Mouse (Mus musculus) limb, embryonic 11.5 days (tissue): ENCODE results near the gene Tpcn2. TPM values are rescaled to one million over a fixed set of nuclear protein-coding genes. Genes with fewer than 3 reads are reported as not detected.
A peak's percentile ranks its signal among the peaks of the same experiment; 100 is the strongest.

Experiments
- ATAC-seq: fragments of 200-750 bp; cut with Nextera tagmentation; 2 replicates; pipeline ENCODE4 v1.8.0; 2017; ENCODE audit warnings: low read depth; ENCODE audit not compliant: insufficient number of reproducible peaks, low FRiP score, low TSS enrichment
- DNase-seq: peaks from one replicate; pipeline ENCODE4 v3.0.0-alpha.2; 2015; ENCODE audit warnings: low spot score
- H3K27ac ChIP-seq: fragments of 300-500 bp; sonication (generic); replicated peaks from 2 replicates; pipeline ENCODE4 v1.5.1; 2014; ENCODE audit warnings: low read depth, mild to moderate bottlenecking, low read length
- H3K27me3 ChIP-seq: fragments of 300-500 bp; sonication (generic); 2 replicates; pipeline ENCODE4 v1.6.1; 2014; ENCODE audit warnings: mild to moderate bottlenecking, low read length, mixed read lengths; ENCODE audit not compliant: control insufficient read depth, insufficient read depth
- H3K36me3 ChIP-seq: fragments of 300-500 bp; sonication (generic); 2 replicates; pipeline ENCODE4 v1.6.1; 2014; ENCODE audit warnings: mild to moderate bottlenecking, low read length, moderate library complexity, mixed read lengths; ENCODE audit not compliant: control insufficient read depth, insufficient read depth
- H3K4me1 ChIP-seq: fragments of 300-500 bp; sonication (generic); 2 replicates; pipeline ENCODE4 v1.6.1; 2014; ENCODE audit warnings: low read length, mixed read lengths; ENCODE audit not compliant: control insufficient read depth, insufficient read depth
- H3K4me2 ChIP-seq: fragments of 300-500 bp; sonication (generic); 2 replicates; pipeline ENCODE4 v1.6.1; 2014; ENCODE audit warnings: low read depth, mild to moderate bottlenecking, moderate library complexity; ENCODE audit not compliant: severe bottlenecking
- H3K4me3 ChIP-seq: fragments of 300-500 bp; sonication (generic); 2 replicates; pipeline ENCODE4 v1.5.1; 2014; ENCODE audit warnings: low read depth, low read length
- H3K9ac ChIP-seq: fragments of 300-500 bp; sonication (generic); 2 replicates; pipeline ENCODE4 v1.6.1; 2014; ENCODE audit warnings: mild to moderate bottlenecking, low read length
- H3K9me3 ChIP-seq: fragments of 300-500 bp; sonication (generic); 2 replicates; pipeline ENCODE4 v1.6.1; 2016; ENCODE audit warnings: low read length; ENCODE audit not compliant: control insufficient read depth
- WGBS: fragments of 180-500 bp; shearing (Covaris S2); extraction: QIAGEN DNeasy Blood & Tissue Kit; methylation state at CpG from one replicate; pipeline ENCODE4 v1.1.7; 2014; 5-methylcytosine and 5-hydroxymethylcytosine counted together
- polyA plus RNA-seq: library from polyadenylated mRNA; unstranded; fragments of >200 nt; fragmentation: Nextera tagmentation; extraction: Ambion mirVana; gene quantifications from 2 replicates; pipeline ENCODE4 v1.2.1, GENCODE M21; 2014

Tpcn2 gene
- polyA plus RNA-seq, 1 experiment from 2014 or later, result 3.2 TPM

GRCm38 (mm10) chr7:145231659-145232058 lies 52.2 kb downstream of the Tpcn2 start:
- H3K9me3 ChIP-seq, result no peaks in the 10 kb centered on the region
- H3K27ac ChIP-seq, result no peak overlapping the region
- 0 out of 2 replicates have a peak, but pooled peaks cover 4% of the 10 kb centered on the region for H3K4me1 ChIP-seq
- no peak overlapping the region; the same call in 1 of the 2 replicates for H3K4me2 ChIP-seq
- no peak overlapping the region for H3K4me3 ChIP-seq
- no peaks in the 10 kb centered on the region for H3K27me3 ChIP-seq
- DNase-seq, result no peak
- WGBS, result 78% methylated on average over 9 of the region's 9 CpGs
- H3K9ac ChIP-seq, result no peak overlapping the region
- H3K36me3 ChIP-seq, result no peaks in the 10 kb centered on the region
- no peak for ATAC-seq

GRCm38 (mm10) chr7:145226641-145227040 lies 57.2 kb downstream of the Tpcn2 start:
- ATAC-seq (no peak), DNase-seq (no peak)
- Histone ChIP-seq H3K4me2 (no peak overlapping the region), H3K9me3 (no peaks in the 10 kb centered on the region), H3K4me3 (no peak overlapping the region), H3K27me3 (no peaks in the 10 kb centered on the region), H3K9ac (no peak overlapping the region), H3K27ac (no peak overlapping the region), H3K36me3 (no peaks in the 10 kb centered on the region), H3K4me1 (0 out of 2 replicates have a peak, but pooled peaks cover 6% of the 10 kb centered on the region)
- WGBS, result 91% methylated on average over 6 of the region's 6 CpGs

- 88% methylated on average over 6 of the region's 6 CpGs for WGBS
- ATAC-seq, result no peak
- H3K4me3 ChIP-seq, result no peak overlapping the region
- no peaks in the 10 kb centered on the region for H3K27me3 ChIP-seq
- 0 out of 2 replicates have a peak, but pooled peaks cover 3% of the 10 kb centered on the region for H3K4me1 ChIP-seq
- H3K9ac ChIP-seq, result no peak overlapping the region
- DNase-seq, result no peak
- no peak overlapping the region for H3K27ac ChIP-seq
- H3K4me2 ChIP-seq, result no peak overlapping the region
- no peaks in the 10 kb centered on the region for H3K9me3 ChIP-seq
- H3K36me3 ChIP-seq, result no peaks in the 10 kb centered on the region
Measured at GRCm38 (mm10) chr7:145225626-145226025, 58.2 kb downstream of the Tpcn2 start.

GRCm38 (mm10) chr7:145221841-145222689 lies 61.7 kb downstream of the Tpcn2 start:
- WGBS, result 33% methylated on average over 2 of the region's 2 CpGs
- 0 out of 2 replicates have a peak, but pooled peaks cover 3% of the 10 kb centered on the region for H3K4me1 ChIP-seq
- ATAC-seq (peak; percentile 59), DNase-seq (peak; percentile 31)
- H3K4me2 ChIP-seq, result no peak overlapping the region
- H3K9me3 ChIP-seq, result no peaks in the 10 kb centered on the region
- no peak overlapping the region for H3K4me3 ChIP-seq
- H3K27me3 ChIP-seq, result no peaks in the 10 kb centered on the region
- H3K9ac ChIP-seq, result no peak overlapping the region
- no peaks in the 10 kb centered on the region for H3K36me3 ChIP-seq
- H3K27ac ChIP-seq, result peak overlapping the region; percentile 14; the same call in 1 of the 2 replicates

GRCm38 (mm10) chr7:145221346-145221745 lies 62.5 kb downstream of the Tpcn2 start:
- Histone ChIP-seq H3K27ac (peak overlapping the region; percentile 14; the same call in 1 of the 2 replicates), H3K4me3 (no peak overlapping the region), H3K9ac (no peak overlapping the region), H3K36me3 (no peaks in the 10 kb centered on the region), H3K4me1 (peaks cover 5% of the 10 kb centered on the region; the same call in 1 of the 2 replicates), H3K27me3 (no peaks in the 10 kb centered on the region), H3K4me2 (no peak overlapping the region), H3K9me3 (no peaks in the 10 kb centered on the region)
- WGBS, result 71% methylated on average over 2 of the region's 2 CpGs
- no peak for DNase-seq
- no peak for ATAC-seq

- DNase-seq, result no peak
- no peaks in the 10 kb centered on the region for H3K27me3 ChIP-seq
- H3K27ac ChIP-seq, result no peak overlapping the region
- H3K9ac ChIP-seq, result no peak overlapping the region
- no peak for ATAC-seq
- 86% methylated on average over 9 of the region's 9 CpGs for WGBS
- no peak overlapping the region for H3K4me3 ChIP-seq
- H3K4me2 ChIP-seq, result no peak overlapping the region
- H3K4me1 ChIP-seq, result peaks cover 6% of the 10 kb centered on the region; the same call in 1 of the 2 replicates
- no peaks in the 10 kb centered on the region for H3K36me3 ChIP-seq
- no peaks in the 10 kb centered on the region for H3K9me3 ChIP-seq
Measured at GRCm38 (mm10) chr7:145219420-145219831, 64.4 kb downstream of the Tpcn2 start.

GRCm38 (mm10) chr7:145216591-145216990 lies 67.2 kb downstream of the Tpcn2 start:
- Histone ChIP-seq H3K9me3 (no peaks in the 10 kb centered on the region), H3K4me3 (no peak overlapping the region), H3K27me3 (no peaks in the 10 kb centered on the region), H3K27ac (no peak overlapping the region), H3K4me2 (no peak overlapping the region), H3K36me3 (no peaks in the 10 kb centered on the region), H3K9ac (no peak overlapping the region), H3K4me1 (peaks cover 7% of the 10 kb centered on the region)
- WGBS, result 64% methylated on average over 1 of the region's 1 CpGs
- DNase-seq, result peak; percentile 43
- 0 out of 2 replicates have a peak, but pooled peaks have one; percentile 3 for ATAC-seq

- H3K4me1 ChIP-seq, result peaks cover 9% of the 10 kb centered on the region
- H3K27me3 ChIP-seq, result no peaks in the 10 kb centered on the region
- no peak overlapping the region for H3K4me2 ChIP-seq
- H3K36me3 ChIP-seq, result no peaks in the 10 kb centered on the region
- no peak overlapping the region for H3K9ac ChIP-seq
- no peaks in the 10 kb centered on the region for H3K9me3 ChIP-seq
- 82% methylated on average over 4 of the region's 4 CpGs for WGBS
- no peak overlapping the region for H3K4me3 ChIP-seq
- no peak for ATAC-seq
- H3K27ac ChIP-seq, result no peak overlapping the region
- DNase-seq, result no peak
Measured at GRCm38 (mm10) chr7:145215476-145215875, 68.3 kb downstream of the Tpcn2 start.
